Mouse (Mus musculus) spleen, adult 2 months (tissue): ENCODE data around the gene Rpsa.

ENCODE experiments used
- CTCF ChIP-seq: fragments of 200-500 bp; IDR thresholded peaks from 2 replicates; pipeline ENCODE4 v1.5.1; 2011; ENCODE audit warnings: mild to moderate bottlenecking, inconsistent platforms; ENCODE audit not compliant: insufficient read depth, insufficient read length, insufficient replicate concordance; ENCODE audit errors: extremely low read depth
- POLR2A ChIP-seq: fragments of 200-500 bp; IDR thresholded peaks from 2 replicates; pipeline ENCODE4 v1.6.1; 2011; ENCODE audit warnings: low read depth, low read length, inconsistent platforms

DNA sequence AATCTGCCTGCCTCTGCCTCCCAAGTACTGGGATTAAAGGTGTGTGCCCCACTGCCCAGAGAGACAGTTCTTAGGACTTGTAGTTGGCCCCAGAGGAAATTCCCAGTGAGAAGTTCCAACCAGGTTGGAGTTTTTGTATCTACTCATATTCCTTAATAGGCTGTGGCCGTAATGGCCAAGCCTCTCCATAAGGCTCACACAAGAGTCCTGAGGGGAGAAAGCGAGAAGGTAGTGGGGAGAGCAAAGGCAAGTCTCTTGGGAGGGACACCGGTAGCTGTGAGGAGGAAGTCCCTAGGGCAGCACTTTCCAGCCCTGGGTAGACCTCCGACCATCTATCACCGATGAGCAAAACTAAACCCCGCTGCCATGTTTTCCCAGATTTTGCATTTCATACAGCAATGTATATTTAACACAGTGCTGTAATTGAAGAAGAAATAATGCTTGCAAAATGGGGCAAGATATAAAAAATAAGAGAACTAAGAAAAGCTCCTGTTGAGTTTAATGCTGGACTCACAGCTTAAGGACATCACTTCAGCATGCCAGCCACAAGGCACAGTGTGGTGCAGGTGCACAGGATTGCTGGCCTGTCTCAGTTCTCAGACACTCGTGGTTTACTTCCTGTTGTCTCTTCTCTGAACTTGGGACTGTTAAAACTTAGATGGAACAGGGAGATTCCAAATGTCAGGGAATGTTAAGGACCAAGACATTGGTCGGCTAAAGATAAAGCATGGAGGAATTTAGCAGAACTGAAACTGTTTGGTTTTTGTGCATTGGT lies 5.7 kb downstream of the Rpsa start:
- TF ChIP-seq POLR2A (no peak), CTCF (no peak)
